Mouse (Mus musculus): ENCODE measurements around the gene Olfr874.
"Not testable (repeated sequence)": the region's sequence is repeated elsewhere in the genome, so short reads cannot be mapped to it uniquely, and the experiment has no call there.

Olfr874 gene

DNA sequence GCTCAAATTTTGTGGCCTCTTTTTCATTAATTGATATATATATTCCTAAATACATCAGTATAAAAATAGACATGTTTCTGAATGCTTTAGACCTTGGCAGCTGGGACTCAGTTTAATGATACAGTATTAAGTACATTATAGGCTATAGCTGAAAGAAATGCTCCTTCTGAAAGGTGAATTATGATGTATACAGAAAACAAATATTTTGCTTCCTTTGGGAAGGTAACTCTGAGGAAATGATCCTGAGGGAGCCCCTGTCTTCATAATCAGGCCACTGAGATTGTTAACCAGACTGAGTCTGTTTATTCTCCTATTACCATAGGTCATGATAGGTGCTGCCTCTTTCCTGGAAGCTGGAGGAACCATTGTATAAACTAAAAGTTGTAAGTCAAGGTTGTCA is at the start of gene Olfr874:
Olfr874 (plus strand) TSS at position 301 of the 400 bp plus-strand sequence.
- DNase-seq: no peak

DNA sequence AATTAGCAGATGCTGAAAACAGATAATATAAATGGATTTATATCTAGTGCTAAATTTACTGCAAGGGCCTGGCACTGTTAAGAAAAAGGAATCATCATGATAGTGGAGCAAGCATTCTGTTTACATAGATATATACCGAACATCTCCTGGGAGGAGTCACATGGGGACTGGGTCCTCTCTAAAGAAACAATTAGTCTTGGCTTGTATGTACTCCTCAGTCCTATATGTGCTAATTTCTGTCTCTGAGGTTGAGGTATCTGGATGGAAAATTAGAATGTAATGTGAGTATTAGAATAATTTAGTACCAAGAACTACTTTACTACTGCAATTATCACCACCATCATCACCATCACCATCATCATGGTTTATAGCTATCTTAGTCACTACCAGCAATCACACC is 28.8 kb upstream of the Olfr874 start, which contains the start of gene Olfr160:
Olfr160 (minus strand) TSS at position 101 of the 400 bp plus-strand sequence.
- DNase-seq: no peak

DNA sequence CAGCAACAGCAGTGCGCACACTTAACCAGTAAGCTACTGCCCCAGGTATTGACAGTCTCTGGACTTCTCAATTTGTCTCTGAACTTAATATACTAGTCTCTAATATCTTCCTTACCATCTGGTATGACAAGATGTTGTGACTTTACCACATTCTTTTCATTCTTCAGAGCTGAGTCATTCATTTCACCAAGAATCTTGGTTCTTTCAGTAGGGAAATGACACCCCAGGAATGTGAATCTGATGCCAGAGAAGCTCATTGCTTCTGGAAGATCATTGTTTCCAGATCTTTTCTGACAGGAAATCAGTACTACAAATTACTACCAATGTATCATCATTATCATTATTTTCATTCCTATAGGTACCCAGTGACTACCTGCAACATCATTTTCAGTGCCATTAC is 10.6 kb upstream of the Olfr874 start:
- DNase-seq: no peak

DNA sequence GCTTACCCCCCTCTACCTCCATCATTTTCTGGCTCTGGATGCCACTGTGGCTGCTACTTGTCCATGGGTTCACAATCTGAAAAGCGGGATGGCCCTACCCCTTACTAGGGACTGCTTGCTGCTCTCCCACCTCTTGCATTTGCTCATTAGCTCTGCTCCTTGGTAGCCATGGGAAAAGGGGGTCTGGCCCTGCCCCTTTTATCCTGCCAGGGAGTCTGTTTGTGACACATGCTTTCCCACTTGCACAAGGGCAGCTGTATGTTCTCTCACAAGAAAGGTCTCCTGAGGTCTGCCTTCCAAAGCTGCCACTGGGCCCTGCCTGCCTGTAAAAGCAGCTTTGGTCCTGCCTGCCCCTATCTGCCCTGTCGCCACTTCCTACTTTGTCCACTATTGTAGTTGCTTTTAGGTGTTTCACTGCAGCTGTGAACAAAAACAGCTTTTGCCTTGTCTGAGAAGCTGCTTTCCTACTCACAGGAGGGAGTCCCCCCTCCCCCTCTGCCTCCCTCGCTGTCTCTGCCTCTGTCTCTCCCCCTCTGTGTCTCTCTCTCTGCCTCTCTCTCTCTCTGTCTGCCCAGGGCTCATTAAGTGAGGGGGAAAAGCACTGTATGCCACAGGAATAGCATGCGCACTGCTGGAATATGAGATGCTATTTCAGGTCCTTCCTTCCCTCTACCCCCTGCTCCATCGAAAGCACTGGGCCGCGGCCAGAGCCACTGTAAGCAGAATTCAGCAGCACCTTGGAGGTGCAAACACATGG is 5.6 kb downstream of the Olfr874 start:
- peak; percentile 23 for DNase-seq

DNA sequence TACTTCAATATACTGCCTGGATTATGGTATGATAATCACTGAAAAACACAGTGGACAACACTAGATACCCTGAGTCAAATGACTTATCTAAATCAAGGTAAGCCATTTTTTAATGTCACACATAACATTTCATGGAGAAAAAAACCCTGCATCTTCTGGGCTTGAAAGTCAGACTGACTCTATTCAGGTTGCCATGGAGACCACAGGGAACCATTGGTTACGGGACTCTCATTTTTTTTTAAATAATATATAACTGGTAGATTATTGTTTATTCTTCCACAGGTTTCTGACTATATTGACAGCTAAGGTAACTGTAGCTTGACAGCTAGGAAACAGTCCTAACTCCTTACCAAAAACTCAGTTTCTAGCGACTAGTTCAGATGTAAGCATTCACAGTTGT is 6.6 kb downstream of the Olfr874 start:
- no peak for DNase-seq

DNA sequence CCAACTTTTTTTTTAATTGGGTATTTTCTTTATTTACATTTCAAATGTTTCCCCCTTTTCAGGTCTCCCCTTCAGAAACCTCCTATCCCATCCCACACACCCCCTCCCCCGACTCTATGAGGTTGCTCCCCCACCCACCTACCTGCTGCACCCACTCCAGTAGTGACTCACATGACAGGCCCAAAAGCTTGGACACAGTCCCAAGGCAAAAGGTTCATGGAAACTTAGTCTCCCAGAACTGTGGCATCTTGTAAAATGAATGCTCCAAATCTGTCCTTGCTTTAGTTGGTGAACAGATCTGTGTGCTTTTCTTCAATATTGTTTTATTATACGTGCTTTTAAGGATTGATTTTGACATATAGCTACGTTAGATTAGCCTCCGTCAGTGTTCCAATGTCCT is 7.1 kb downstream of the Olfr874 start:
- DNase-seq: no peak

DNA sequence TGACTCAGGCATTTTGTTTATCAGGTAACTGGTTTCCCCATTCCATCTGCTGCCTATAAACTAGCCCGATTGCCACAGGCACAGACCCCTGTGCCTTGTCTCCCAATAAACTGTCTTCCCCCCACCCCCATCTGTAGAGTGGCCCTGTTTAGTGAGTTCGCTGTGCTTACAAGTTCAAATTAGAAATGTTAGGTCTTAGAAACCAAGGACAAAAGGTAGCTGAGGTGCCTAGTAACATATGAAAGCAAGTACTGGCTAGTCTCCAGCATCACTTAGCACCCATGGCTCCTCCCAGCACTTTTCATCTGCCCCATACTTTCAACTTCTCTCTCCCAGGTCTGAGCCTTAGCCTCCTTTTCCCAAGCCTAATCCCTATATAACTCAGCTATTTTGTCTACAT is 16.8 kb downstream of the Olfr874 start:
- DNase-seq: no peak

DNA sequence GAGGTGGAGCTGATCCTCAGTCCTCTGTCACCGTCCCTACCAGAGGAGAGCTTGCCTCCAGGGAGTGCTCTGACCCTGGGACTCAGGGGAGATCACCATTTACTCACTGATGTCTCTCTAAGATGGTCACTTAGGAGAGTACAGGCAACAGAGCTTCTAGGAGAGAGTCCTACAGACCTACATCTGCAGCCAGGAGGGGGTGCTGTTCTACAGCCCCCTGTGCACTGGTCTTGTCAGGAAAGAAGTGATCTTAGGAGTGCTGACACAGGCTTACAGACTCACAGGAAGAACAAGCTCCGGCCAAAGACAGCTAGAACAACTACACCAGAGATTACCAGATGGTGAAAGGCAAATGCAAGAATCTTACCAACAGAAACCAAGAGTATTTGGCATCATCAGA is 17.6 kb downstream of the Olfr874 start:
- no peak for DNase-seq

DNA sequence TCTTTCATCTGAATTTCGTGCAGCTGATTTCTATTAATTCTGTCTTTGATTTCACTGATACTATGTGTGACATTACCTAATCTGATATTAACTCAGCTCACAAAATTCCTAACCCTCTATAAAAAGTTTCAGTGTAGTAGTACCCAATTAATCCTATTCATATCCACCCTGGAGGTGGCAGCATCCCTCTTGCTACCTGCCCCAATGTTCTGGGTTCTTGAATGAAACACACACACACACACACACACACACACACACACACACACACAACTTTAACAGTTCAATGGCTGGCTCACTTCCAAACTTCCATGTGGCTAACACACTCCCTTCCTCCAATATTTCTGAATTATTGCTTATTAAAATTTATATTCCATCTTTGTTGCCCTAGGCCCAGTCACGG is 25.8 kb downstream of the Olfr874 start:
- no peak for DNase-seq

DNA sequence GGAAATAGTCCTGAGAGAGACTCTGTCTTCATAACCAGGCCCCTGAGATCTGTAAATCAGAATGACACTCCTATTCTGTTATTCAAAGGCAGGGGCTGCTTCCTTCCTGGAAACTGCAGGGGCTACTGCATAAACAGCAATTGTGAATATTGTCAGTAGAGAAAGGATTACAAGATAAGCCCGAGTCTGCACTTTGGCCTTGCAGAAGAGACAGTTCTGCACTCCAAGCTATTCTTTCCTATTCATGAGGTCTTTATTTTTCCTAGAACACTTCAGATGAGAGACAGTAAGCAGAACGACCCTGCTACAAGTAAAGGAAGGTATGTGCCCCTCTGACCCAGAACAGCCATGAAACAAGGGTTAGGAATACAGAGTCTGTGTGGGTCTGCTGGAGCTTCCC is 26.9 kb downstream of the Olfr874 start, which contains the start of gene Olfr875:
Olfr875 (plus strand) TSS at position 99 of the 400 bp plus-strand sequence.
- DNase-seq: no peak

DNA sequence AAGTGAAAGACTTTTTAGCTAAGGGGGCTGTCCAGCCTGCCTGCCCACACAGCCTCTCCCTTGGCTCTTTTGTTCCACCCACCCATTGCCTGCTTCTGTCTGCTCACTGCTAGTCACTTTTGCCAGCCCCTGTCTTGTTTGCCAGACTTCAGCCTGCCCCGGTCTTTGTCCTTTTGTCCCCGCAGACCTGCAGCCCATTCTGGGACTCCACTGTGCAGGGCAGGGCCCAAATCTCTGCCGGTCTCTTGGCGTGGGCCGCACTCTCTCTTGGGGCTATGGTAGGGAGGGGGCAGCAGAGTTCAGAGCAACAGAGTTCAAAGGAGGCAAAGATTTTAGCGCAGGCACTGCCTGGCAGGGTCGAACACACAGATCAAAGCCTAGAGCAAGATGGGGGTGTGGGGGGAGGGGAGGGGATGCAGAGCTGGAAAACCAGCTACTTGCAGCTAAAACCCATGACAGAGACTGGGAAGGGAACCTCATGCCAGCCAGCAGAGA is 37.9 kb downstream of the Olfr874 start:
- DNase-seq: no peak

DNA sequence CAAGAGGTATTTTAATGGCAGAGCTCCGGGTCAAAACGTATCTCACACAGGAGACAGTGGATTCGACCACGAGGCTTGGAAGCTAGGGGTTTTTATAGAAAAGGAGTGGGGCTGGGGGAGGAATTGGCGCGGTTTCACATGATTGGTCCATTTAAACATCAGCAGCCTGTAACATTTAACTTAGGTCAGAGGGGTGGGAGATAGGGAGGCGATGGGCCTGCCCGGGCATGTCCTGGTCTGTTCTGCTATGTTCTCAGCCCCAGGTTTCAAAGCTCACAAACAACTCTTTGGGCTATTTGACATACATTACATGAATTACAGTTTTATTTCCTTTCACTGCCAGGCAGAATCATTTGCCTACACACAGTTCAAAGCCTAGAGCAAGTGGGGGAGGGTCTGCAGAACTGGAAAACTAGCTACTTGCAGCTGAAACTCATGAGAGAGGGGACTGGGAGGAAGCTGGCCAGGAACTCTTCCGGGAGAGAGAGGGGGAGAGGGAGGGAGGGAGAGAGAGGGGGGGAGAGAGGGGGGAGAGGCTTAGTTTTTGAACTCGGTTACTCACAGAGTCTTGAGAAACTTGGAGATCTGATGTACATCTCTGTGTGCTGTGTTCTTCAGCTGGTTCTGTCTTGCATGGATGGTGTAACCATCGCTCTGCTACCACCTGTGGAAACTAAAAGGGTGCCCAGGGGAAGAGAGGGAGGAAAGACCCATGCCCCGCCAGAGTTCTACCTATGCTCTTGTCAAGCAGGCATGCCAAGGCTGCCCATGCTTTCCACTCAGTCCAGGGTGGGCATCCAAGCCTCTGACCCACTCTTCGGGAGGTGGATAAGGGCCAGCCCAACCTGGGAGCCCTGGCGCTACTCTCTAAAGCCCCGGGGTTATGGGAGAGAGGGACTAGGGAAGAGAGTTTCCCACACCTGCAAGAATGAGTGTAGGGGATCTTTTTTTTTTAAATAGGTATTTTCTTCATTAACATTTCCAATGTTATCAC is 38.8 kb downstream of the Olfr874 start:
- DNase-seq: not testable (repeated sequence)

DNA sequence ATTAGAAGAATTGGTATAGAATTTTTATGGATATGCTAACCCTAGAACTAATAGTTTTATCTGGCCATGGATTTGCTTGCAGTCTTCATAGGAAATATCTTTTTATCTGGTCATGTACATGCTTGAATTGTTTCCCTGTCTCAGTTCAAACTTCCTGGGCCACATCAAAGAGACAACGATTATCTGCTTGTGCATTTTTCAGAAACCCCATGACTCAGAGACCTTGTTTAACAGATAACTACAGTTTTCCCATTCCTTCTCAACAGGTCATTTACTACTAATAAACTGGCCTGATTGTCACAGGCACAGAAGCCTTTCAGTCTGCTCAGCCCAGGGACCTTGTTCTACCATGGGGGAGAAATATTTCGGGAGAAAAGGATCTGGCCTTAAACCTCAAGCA is 41.5 kb downstream of the Olfr874 start:
- no peak for DNase-seq

Data from right cerebral cortex, postnatal 14 days (tissue).